Mouse (Mus musculus): ENCODE results near the gene Nrp1. TPM values are rescaled to one million over a fixed set of nuclear protein-coding genes. Genes with fewer than 3 reads are reported as not detected.
A peak's percentile ranks its signal among the peaks of the same experiment; 100 is the strongest.

Nrp1 gene
- polyA plus RNA-seq, 1 experiment = 73.5 TPM

GRCm38 (mm10) chr8:128357540-128358405 is 631 bp upstream of the Nrp1 start:
- H3K4me3 ChIP-seq (ENCODE audit: insufficient read depth, low read depth, low read length) = peak overlapping the region; percentile 96
- peaks cover 5% of the 10 kb centered on the region; the same call in 1 of the 2 replicates for H3K4me1 ChIP-seq (ENCODE audit: control insufficient read depth, insufficient read depth, insufficient read length, low read length)
- peak overlapping the region; percentile 96 for H3K27ac ChIP-seq (replicated peaks; ENCODE audit: low read depth, low read length)

- H3K27ac ChIP-seq (replicated peaks; ENCODE audit: low read depth, low read length) = peak overlapping the region; percentile 98
- peaks cover 5% of the 10 kb centered on the region; the same call in 1 of the 2 replicates for H3K4me1 ChIP-seq (ENCODE audit: control insufficient read depth, insufficient read depth, insufficient read length, low read length)
- peak overlapping the region; percentile 96 for H3K4me3 ChIP-seq (ENCODE audit: insufficient read depth, low read depth, low read length)
These were observed 534 bp downstream of the Nrp1 start for GRCm38 (mm10) chr8:128358756-128359520.

GRCm38 (mm10) chr8:128359521-128360318 is 1.3 kb downstream of the Nrp1 start:
- Histone ChIP-seq H3K27ac (replicated peaks; ENCODE audit: low read depth, low read length) (peak overlapping the region; percentile 98), H3K4me3 (ENCODE audit: insufficient read depth, low read depth, low read length) (peak overlapping the region; percentile 96), H3K4me1 (ENCODE audit: control insufficient read depth, insufficient read depth, insufficient read length, low read length) (peaks cover 7% of the 10 kb centered on the region; the same call in 1 of the 2 replicates)

- H3K27ac ChIP-seq (replicated peaks; ENCODE audit: low read depth, low read length) = peak overlapping the region; percentile 74
- peaks cover 8% of the 10 kb centered on the region; the same call in 1 of the 2 replicates for H3K4me1 ChIP-seq (ENCODE audit: control insufficient read depth, insufficient read depth, insufficient read length, low read length)
- peak overlapping the region; percentile 96 for H3K4me3 ChIP-seq (ENCODE audit: insufficient read depth, low read depth, low read length)
These were observed 3.0 kb downstream of the Nrp1 start for GRCm38 (mm10) chr8:128361343-128361870.

- Histone ChIP-seq H3K4me1 (ENCODE audit: control insufficient read depth, insufficient read depth, insufficient read length, low read length) (peaks cover 8% of the 10 kb centered on the region), H3K4me3 (ENCODE audit: insufficient read depth, low read depth, low read length) (peak overlapping the region; percentile 57), H3K27ac (replicated peaks; ENCODE audit: low read depth, low read length) (peak overlapping the region; percentile 69)
These were observed 4.7 kb downstream of the Nrp1 start for GRCm38 (mm10) chr8:128362940-128363595.

GRCm38 (mm10) chr8:128370496-128370895 is 12.1 kb downstream of the Nrp1 start:
- peak overlapping the region; percentile 36; the same call in 1 of the 2 replicates for H3K27ac ChIP-seq (replicated peaks; ENCODE audit: low read depth, low read length)
- H3K4me1 ChIP-seq (ENCODE audit: control insufficient read depth, insufficient read depth, insufficient read length, low read length) = peaks cover 57% of the 10 kb centered on the region
- H3K4me3 ChIP-seq (ENCODE audit: insufficient read depth, low read depth, low read length) = no peak overlapping the region

- H3K4me3 ChIP-seq (ENCODE audit: insufficient read depth, low read depth, low read length) = no peak overlapping the region
- H3K27ac ChIP-seq (replicated peaks; ENCODE audit: low read depth, low read length) = 0 out of 2 replicates have a peak overlapping the region, but pooled peaks have one; percentile 31
- H3K4me1 ChIP-seq (ENCODE audit: control insufficient read depth, insufficient read depth, insufficient read length, low read length) = peaks cover 61% of the 10 kb centered on the region
These were observed 12.6 kb downstream of the Nrp1 start for GRCm38 (mm10) chr8:128371026-128371425.

GRCm38 (mm10) chr8:128371789-128372188 is 13.4 kb downstream of the Nrp1 start:
- Histone ChIP-seq H3K4me1 (ENCODE audit: control insufficient read depth, insufficient read depth, insufficient read length, low read length) (peaks cover 62% of the 10 kb centered on the region), H3K27ac (replicated peaks; ENCODE audit: low read depth, low read length) (peak overlapping the region; percentile 54), H3K4me3 (ENCODE audit: insufficient read depth, low read depth, low read length) (no peak overlapping the region)

GRCm38 (mm10) chr8:128372724-128373123 is 14.3 kb downstream of the Nrp1 start:
- Histone ChIP-seq H3K27ac (replicated peaks; ENCODE audit: low read depth, low read length) (peak overlapping the region; percentile 65), H3K4me3 (ENCODE audit: insufficient read depth, low read depth, low read length) (no peak overlapping the region), H3K4me1 (ENCODE audit: control insufficient read depth, insufficient read depth, insufficient read length, low read length) (peaks cover 65% of the 10 kb centered on the region)

- Histone ChIP-seq H3K4me1 (ENCODE audit: control insufficient read depth, insufficient read depth, insufficient read length, low read length) (peaks cover 65% of the 10 kb centered on the region), H3K27ac (replicated peaks; ENCODE audit: low read depth, low read length) (peak overlapping the region; percentile 68), H3K4me3 (ENCODE audit: insufficient read depth, low read depth, low read length) (no peak overlapping the region)
These were observed 15.0 kb downstream of the Nrp1 start for GRCm38 (mm10) chr8:128373418-128373817.

GRCm38 (mm10) chr8:128375291-128375690 is 16.9 kb downstream of the Nrp1 start:
- Histone ChIP-seq H3K4me3 (ENCODE audit: insufficient read depth, low read depth, low read length) (no peak overlapping the region), H3K27ac (replicated peaks; ENCODE audit: low read depth, low read length) (peak overlapping the region; percentile 68), H3K4me1 (ENCODE audit: control insufficient read depth, insufficient read depth, insufficient read length, low read length) (peaks cover 59% of the 10 kb centered on the region)

GRCm38 (mm10) chr8:128383176-128383575 is 24.8 kb downstream of the Nrp1 start:
- peaks cover 48% of the 10 kb centered on the region for H3K4me1 ChIP-seq (ENCODE audit: control insufficient read depth, insufficient read depth, insufficient read length, low read length)
- no peak overlapping the region for H3K27ac ChIP-seq (replicated peaks; ENCODE audit: low read depth, low read length)

GRCm38 (mm10) chr8:128384366-128384765 is 26.0 kb downstream of the Nrp1 start:
- Histone ChIP-seq H3K4me1 (ENCODE audit: control insufficient read depth, insufficient read depth, insufficient read length, low read length) (peaks cover 51% of the 10 kb centered on the region), H3K27ac (replicated peaks; ENCODE audit: low read depth, low read length) (peak overlapping the region; percentile 73)

More at GRCm38 (mm10) chr8:128383176-128383575, 24.8 kb downstream of the Nrp1 start:
- no peak overlapping the region for H3K4me3 ChIP-seq (ENCODE audit: insufficient read depth, low read depth, low read length)

GRCm38 (mm10) chr8:128384921-128385332 is 26.5 kb downstream of the Nrp1 start:
- peaks cover 54% of the 10 kb centered on the region for H3K4me1 ChIP-seq (ENCODE audit: control insufficient read depth, insufficient read depth, insufficient read length, low read length)
- peak overlapping the region; percentile 73 for H3K27ac ChIP-seq (replicated peaks; ENCODE audit: low read depth, low read length)
- no peak overlapping the region for H3K4me3 ChIP-seq (ENCODE audit: insufficient read depth, low read depth, low read length)

More at GRCm38 (mm10) chr8:128384366-128384765, 26.0 kb downstream of the Nrp1 start:
- H3K4me3 ChIP-seq (ENCODE audit: insufficient read depth, low read depth, low read length) = no peak overlapping the region

Data from brown adipose tissue, adult 24 weeks (tissue).